Mouse (Mus musculus) erythroblast, embryonic 14.5 days (primary cell): ENCODE data around the gene Rnf133.

ENCODE experiments used
- GATA1 ChIP-seq: IDR thresholded peaks from 2 replicates; pipeline ENCODE4 v1.6.1; 2012; ENCODE audit warnings: low read length, inconsistent platforms, mixed read lengths
- TAL1 ChIP-seq: IDR thresholded peaks from 3 replicates; pipeline ENCODE4 v1.6.1; 2012; ENCODE audit warnings: low read length, inconsistent platforms, mixed read lengths

DNA sequence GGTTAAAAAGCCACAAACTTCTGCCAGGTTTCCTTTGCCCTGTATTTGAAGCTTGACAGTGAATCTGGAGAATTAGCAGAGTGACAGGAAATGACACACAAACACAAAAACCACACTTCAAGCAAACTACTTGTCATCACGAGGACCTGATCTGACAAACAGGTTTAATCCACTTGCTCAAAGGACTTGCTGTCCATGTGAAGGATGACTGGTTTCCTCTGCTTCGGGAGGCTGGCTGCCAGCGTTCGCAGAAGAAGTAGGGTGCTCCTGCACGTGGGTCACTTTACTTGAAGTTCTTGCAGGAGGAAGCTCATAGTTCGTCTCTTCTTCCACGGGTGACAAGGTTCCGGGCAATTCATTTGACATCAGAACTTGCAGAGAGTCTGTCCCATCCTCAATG, 1.4 kb downstream of the Rnf133 start:
- no peak for TF ChIP-seq TAL1
- TF ChIP-seq GATA1 = no peak
